Mouse (Mus musculus) testis, adult 2 months (tissue): Measurements from ENCODE around the gene Kif1c.

Source experiments
- CTCF ChIP-seq: fragments of 200-500 bp; IDR thresholded peaks from 2 replicates; pipeline ENCODE4 v1.5.1; 2012; ENCODE audit warnings: low read depth, mild to moderate bottlenecking, inconsistent platforms, low read length, moderate library complexity; ENCODE audit not compliant: control insufficient read depth, insufficient read depth, insufficient replicate concordance
- POLR2A ChIP-seq: fragments of 200-500 bp; IDR thresholded peaks from 2 replicates; pipeline ENCODE4 v1.6.1; 2012; ENCODE audit warnings: low read depth, mild to moderate bottlenecking, inconsistent platforms, low read length, moderate library complexity; ENCODE audit not compliant: control insufficient read depth

DNA sequence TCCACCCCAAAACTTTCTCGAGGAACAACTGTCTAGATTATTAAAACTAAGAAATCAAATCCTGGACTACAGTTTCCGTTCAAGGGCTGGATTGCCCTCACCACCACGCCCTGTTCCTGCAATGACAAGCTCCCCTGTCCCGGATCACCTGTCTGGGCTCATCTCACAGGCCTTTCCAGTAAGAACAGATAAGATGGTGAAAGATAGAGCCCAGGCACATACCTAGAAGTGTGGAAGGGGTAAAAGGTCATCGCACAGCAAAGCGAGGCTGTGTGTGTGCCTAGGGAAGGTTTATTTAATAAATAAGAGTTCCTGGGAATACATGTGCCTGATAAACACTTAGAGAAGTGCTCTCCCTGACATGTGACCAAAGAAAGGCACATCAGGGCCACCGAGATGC lies 45.3 kb downstream of the Kif1c start:
- TF ChIP-seq CTCF = no peak
- TF ChIP-seq POLR2A = no peak
